Mouse (Mus musculus) midbrain, embryonic 10.5 days (tissue): ENCODE measurements around the gene Hoxb9. TPM values are rescaled to one million over a fixed set of nuclear protein-coding genes. Genes with fewer than 3 reads are reported as not detected.
A peak's percentile ranks its signal among the peaks of the same experiment; 100 is the strongest.

Experiments
- DNase-seq: peaks from one replicate; pipeline ENCODE4 v3.0.0-alpha.2; 2017; ENCODE audit warnings: low spot score
- H3K27ac ChIP-seq: fragments of 300-500 bp; sonication (generic); replicated peaks from 2 replicates; pipeline ENCODE4 v1.5.1; 2016; ENCODE audit warnings: mild to moderate bottlenecking
- H3K27me3 ChIP-seq: fragments of 300-500 bp; sonication (generic); 2 replicates; pipeline ENCODE4 v1.6.1; 2016; ENCODE audit warnings: low read depth, mild to moderate bottlenecking; ENCODE audit not compliant: poor library complexity, severe bottlenecking
- H3K36me3 ChIP-seq: fragments of 300-500 bp; sonication (generic); 2 replicates; pipeline ENCODE4 v1.6.1; 2016; ENCODE audit warnings: mild to moderate bottlenecking, moderate library complexity
- H3K4me1 ChIP-seq: fragments of 300-500 bp; sonication (generic); 2 replicates; pipeline ENCODE4 v1.6.1; 2016
- H3K4me3 ChIP-seq: fragments of 300-500 bp; sonication (generic); 2 replicates; pipeline ENCODE4 v1.5.1; 2016; ENCODE audit warnings: mild to moderate bottlenecking, moderate library complexity
- H3K9me3 ChIP-seq: fragments of 300-500 bp; sonication (generic); replicated peaks from 2 replicates; pipeline ENCODE4 v1.6.1; 2016; ENCODE audit warnings: mild to moderate bottlenecking
- WGBS: fragments of 180-500 bp; shearing (Covaris S2); methylation state at CpG from one replicate; pipeline ENCODE4 v1.1.7; 2016; 5-methylcytosine and 5-hydroxymethylcytosine counted together
- polyA plus RNA-seq: library from polyadenylated mRNA; unstranded; fragments of >200 nt; fragmentation: Nextera tagmentation; extraction: Ambion mirVana; gene quantifications from 2 replicates; pipeline ENCODE4 v1.2.1, GENCODE M21; 2016

The Hoxb9 gene
- polyA plus RNA-seq, 1 experiment from 2014 or later, result not detected

DNA sequence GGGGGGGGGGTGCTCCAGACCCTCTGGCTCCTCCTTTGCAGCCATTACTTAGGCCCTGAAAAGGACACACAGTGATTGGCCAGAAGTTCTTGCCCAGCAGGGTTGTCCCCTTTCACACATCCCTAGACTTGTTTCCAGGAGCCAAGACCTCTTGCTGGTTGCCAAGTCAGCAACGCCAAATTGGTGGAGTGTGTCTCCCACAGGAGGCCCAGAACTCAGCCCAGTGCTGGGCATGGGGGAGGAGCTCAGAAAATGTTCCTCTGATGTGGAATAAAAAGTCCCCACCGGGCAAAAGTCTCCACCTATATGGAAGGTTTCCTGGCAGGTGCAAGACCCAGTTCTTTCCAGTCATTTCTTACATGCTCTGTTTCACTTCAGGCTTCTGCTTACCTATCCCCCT is 12.2 kb upstream of the Hoxb9 start:
- Histone ChIP-seq H3K9me3 (no peaks in the 10 kb centered on the region), H3K36me3 (no peaks in the 10 kb centered on the region), H3K4me3 (no peak overlapping the region), H3K27me3 (peaks cover 100% of the 10 kb centered on the region), H3K27ac (no peak overlapping the region), H3K4me1 (no peaks in the 10 kb centered on the region)
- peak; percentile 20 for DNase-seq
- 6% methylated on average over 2 of the region's 2 CpGs for WGBS

DNA sequence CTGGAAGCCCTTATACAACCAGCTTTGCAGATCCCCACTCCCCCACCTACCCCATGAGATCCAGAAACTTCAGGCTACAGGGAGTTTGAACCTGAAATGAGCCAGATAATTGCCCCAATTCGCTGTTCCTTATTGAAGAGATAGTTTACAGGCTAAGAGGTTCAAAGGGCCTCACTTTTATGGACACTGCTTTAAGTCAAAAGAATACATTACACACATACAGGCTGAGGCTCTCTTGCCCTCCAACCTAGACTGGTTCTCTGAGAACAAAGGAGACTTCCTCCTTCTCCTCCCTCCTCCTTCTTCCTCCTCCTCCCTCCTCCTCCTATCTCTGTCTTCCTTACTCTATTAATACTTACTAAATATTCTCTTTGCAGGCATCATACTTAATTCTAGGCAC is 11.7 kb upstream of the Hoxb9 start:
- Histone ChIP-seq H3K36me3 (no peaks in the 10 kb centered on the region), H3K4me3 (no peak overlapping the region), H3K4me1 (no peaks in the 10 kb centered on the region), H3K27me3 (peaks cover 100% of the 10 kb centered on the region), H3K27ac (no peak overlapping the region), H3K9me3 (no peaks in the 10 kb centered on the region)
- no peak for DNase-seq
- 6% methylated on average over 1 of the region's 1 CpGs for WGBS

DNA sequence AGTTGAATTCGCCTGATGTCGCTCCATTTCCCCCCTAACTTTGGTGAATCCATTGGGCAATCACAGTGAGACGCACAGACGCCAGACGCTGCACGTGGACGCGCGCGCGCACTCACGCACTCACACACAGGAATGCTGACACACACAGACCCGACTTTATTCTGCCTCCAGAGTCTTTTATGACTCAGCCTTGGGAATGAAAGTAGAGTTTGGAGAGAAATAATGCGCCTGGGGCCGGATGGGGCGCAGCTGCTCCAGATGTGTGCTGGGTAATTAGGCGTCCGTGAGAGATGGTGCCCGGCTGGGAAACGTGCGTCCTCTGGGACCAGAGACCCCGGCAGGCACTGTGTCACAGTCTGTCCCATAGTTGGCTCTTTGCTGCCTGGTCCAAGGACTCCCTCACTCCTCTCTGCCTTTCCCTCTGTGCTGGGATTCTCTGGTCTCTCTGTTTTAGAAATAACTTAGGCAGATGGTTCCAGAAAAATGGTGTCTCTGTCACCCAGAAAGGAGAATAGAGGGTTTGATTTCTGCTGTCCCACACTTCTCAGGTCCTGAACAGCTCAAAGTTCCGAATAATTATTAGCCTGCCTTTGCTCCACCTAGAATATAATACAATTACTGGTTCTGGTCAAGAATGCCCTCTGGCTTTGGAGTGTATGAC is 10.8 kb upstream of the Hoxb9 start:
- 2% methylated on average over 23 of the region's 23 CpGs for WGBS

DNA sequence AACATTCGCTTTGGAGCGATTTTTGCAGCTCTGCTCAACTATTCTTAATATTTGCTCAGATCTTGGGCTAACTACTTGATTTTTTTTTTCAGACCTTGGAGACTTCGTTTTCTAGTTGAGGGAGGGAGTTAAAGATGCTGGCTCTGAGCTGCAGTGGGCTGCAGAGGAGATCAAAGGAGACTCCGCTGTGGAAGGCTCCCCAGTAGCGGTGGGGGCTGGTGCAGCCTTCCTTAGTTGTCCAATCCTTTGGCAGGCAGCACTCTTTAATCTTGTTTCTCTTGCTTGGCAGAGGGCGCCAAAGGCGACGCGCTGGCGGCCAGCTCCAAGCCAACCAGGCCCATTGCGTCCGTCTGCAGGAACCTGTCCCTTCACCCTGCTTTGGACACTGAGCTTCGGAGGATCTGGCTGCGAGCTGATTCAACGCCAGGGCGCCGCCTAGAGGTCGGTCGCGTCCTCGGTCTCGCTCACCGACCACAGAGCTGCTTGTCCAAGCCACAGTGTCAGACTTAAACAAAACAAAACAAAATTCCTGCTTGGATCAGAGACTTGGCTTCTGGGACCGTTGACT is 9.8 kb upstream of the Hoxb9 start:
- Histone ChIP-seq H3K9me3 (no peaks in the 10 kb centered on the region), H3K4me3 (no peak overlapping the region), H3K27me3 (peaks cover 100% of the 10 kb centered on the region), H3K36me3 (no peaks in the 10 kb centered on the region), H3K27ac (no peak overlapping the region), H3K4me1 (no peaks in the 10 kb centered on the region)
- under 1% methylated on average over 24 of the region's 24 CpGs for WGBS
- peak; percentile 86 for DNase-seq

More for the DNA sequence above, 10.8 kb upstream of the Hoxb9 start:
- DNase-seq, result peak; percentile 29
- no peaks in the 10 kb centered on the region for H3K4me1 ChIP-seq
- no peaks in the 10 kb centered on the region for H3K36me3 ChIP-seq
- no peaks in the 10 kb centered on the region for H3K9me3 ChIP-seq
- peaks cover 100% of the 10 kb centered on the region for H3K27me3 ChIP-seq
- H3K27ac ChIP-seq, result no peak overlapping the region
- no peak overlapping the region for H3K4me3 ChIP-seq

DNA sequence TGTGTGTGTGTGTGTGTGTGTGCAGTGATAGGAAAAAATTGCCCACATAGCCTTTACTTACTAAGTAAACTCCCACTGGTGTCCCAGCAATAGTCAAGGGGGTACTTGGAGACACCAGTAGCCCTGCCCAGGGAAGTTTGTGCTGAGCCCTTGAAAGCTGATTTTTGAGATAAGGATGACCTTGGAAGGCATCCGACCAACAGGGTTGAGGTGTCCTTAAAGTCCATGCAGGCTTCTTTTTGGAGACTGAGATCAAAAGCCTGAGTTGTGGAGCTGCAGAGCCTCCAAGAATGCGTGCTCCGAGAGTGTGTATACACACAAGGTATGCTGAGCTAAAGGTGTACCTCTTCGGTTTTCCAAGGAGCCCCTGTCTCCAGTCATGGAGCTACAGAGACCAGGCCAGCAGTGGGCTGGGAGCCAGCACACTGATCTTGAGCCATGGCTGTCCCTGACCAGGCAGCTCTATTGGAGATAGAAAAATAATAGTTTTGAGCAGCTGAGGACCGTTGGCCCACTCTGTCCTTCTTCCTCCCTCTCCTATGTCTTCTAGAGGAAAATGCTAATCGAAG is 8.9 kb upstream of the Hoxb9 start:
- peak; percentile 22 for DNase-seq
- Histone ChIP-seq H3K36me3 (no peaks in the 10 kb centered on the region), H3K27me3 (peaks cover 100% of the 10 kb centered on the region), H3K27ac (no peak overlapping the region), H3K9me3 (no peaks in the 10 kb centered on the region), H3K4me1 (no peaks in the 10 kb centered on the region), H3K4me3 (no peak overlapping the region)
- 10% methylated on average over 6 of the region's 6 CpGs for WGBS

DNA sequence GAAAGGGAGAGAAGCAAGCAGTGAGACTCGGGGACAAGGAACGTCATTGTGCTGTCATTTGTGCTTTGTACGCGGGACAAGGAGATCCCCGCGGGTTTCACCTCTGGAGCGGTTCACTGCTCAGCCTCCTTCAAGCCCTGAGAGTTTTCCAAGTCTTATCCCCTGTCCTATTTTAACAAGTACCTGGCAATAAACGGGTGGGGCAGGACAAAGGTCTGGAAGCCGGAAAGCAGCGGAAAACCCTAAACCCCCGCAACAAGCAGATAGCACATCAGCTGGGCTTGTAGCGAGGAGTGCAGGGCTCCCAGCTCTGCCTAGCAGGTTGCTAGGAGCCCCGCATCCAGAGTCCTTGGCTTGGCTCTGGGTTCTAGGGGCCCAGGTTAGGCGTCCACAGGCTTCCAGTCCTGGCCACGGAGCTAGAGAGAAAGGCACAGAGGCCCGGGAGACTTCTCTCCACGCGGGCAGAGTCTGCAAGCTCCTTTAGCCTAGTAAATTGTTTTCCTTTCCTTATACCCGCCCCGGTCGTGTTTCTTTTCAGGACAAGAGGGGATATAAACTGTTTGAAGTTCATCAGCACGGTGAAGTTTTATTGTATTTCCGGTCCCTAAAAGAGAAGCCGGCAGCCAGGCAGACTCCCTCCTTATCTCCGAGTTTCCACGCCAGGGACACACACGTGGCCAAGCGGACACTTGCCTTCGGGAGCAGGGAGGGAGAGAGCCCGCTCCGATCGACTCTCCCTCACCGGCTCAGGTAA is 7.4 kb upstream of the Hoxb9 start:
- DNase-seq, result no peak
- H3K9me3 ChIP-seq, result no peaks in the 10 kb centered on the region
- no peak overlapping the region for H3K4me3 ChIP-seq
- WGBS, result under 1% methylated on average over 33 of the region's 33 CpGs
- no peak overlapping the region for H3K27ac ChIP-seq
- H3K27me3 ChIP-seq, result peaks cover 100% of the 10 kb centered on the region
- H3K4me1 ChIP-seq, result no peaks in the 10 kb centered on the region
- H3K36me3 ChIP-seq, result no peaks in the 10 kb centered on the region

DNA sequence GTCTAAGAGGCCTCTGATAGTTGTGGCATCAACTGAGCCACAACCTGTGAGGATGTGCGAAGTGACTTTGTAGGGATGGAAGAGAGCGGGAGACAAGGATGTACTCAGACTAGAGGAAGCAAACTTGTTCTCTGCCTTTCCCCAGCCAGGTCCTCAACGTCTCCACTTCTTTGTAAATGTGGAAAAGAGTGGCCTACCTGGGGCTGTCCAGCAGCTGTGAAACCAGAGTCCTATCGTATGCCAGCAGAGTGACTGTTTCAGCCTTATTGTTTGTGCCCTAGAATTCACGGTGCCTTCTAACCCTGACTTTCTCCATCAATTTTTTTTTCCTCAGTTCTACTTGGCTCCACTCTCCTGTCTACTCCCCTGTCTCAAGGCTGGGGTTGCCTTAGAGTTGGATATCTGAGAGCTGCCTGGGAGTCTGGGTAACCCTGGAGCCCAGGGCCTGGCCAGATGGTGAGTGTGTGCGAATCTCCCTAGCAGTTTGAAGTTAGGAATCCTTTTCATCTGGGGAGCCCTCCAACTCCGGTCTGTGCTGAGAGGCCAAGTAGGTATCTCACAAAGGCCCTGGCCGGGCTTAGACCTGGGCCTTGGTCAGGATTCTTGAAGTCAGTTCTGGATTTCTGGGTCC is 6.8 kb upstream of the Hoxb9 start:
- H3K9me3 ChIP-seq, result no peaks in the 10 kb centered on the region
- H3K27me3 ChIP-seq, result peaks cover 100% of the 10 kb centered on the region
- under 1% methylated on average over 8 of the region's 8 CpGs for WGBS
- no peak overlapping the region for H3K27ac ChIP-seq
- no peak overlapping the region for H3K4me3 ChIP-seq
- H3K4me1 ChIP-seq, result no peaks in the 10 kb centered on the region
- peak; percentile 53 for DNase-seq
- H3K36me3 ChIP-seq, result no peaks in the 10 kb centered on the region

DNA sequence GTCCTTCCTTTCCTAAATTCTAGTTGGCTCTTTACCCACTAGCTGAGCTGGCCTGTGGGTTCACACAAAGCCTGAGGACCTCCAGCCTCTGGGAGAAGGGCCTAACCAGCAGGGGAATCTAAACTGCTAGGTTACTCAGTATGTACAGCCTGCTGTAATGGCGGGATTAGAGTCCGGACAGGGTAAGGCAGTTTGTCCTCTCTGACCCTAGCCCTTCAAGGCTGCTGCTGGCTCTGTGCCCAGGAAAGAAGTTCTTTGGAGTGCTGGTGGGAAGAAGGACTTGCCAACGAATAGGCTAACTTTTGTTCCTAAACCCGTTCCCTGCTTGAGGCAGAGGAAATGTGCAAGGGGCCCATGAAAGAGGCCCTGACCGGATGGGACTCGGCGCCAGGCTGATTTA is 5.3 kb upstream of the Hoxb9 start:
- Histone ChIP-seq H3K27ac (no peak overlapping the region), H3K9me3 (no peaks in the 10 kb centered on the region), H3K36me3 (no peaks in the 10 kb centered on the region), H3K27me3 (peaks cover 100% of the 10 kb centered on the region), H3K4me3 (no peak overlapping the region), H3K4me1 (peaks cover 2% of the 10 kb centered on the region; the same call in 1 of the 2 replicates)
- peak; percentile 39 for DNase-seq
- WGBS, result 2% methylated on average over 7 of the region's 7 CpGs

DNA sequence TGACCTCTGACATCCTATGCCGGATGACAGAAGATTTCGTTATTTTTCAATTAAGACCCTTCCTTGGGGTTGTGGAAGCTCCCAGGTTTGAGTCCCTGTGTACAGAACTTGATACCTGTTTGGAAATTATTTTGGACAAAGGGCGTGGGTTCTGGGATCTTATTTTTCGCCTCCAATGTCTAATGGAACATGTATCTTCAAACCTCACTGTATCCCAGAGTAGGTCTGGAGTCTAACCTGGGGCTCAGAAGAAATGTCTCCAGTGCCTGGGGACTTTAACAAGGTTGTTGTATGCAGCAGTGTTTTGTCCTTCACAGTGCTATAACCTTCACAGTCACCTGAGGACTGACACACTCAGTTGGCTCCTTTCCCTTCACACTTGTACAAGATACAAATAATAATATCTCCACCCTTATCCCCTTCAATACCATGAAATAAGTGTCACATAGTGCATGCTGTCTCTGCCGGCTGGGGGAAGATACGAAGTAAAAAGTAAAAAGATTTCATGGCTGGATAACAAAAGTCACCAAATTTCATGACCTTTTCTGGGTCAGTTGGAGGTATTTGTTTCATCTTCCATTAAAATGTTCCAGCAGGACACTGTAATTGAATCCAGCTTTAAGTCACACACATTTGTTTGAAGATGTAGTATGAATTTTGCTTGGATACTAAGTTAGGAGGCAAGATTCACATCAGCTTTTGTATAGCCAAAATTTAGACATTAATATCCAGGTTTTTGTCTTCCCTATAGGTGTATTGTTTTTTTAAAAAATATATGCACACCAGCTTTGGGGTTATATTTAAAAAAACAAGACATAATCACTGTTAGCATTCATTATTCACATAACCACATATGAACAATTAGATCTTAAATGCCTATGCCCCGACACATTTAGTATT is 4.0 kb upstream of the Hoxb9 start:
- Histone ChIP-seq H3K4me1 (peaks cover 15% of the 10 kb centered on the region), H3K9me3 (no peaks in the 10 kb centered on the region), H3K36me3 (no peaks in the 10 kb centered on the region), H3K27me3 (peaks cover 100% of the 10 kb centered on the region), H3K27ac (no peak overlapping the region), H3K4me3 (no peak overlapping the region)
- peak; percentile 40 for DNase-seq
- 9% methylated on average over 7 of the region's 7 CpGs for WGBS

DNA sequence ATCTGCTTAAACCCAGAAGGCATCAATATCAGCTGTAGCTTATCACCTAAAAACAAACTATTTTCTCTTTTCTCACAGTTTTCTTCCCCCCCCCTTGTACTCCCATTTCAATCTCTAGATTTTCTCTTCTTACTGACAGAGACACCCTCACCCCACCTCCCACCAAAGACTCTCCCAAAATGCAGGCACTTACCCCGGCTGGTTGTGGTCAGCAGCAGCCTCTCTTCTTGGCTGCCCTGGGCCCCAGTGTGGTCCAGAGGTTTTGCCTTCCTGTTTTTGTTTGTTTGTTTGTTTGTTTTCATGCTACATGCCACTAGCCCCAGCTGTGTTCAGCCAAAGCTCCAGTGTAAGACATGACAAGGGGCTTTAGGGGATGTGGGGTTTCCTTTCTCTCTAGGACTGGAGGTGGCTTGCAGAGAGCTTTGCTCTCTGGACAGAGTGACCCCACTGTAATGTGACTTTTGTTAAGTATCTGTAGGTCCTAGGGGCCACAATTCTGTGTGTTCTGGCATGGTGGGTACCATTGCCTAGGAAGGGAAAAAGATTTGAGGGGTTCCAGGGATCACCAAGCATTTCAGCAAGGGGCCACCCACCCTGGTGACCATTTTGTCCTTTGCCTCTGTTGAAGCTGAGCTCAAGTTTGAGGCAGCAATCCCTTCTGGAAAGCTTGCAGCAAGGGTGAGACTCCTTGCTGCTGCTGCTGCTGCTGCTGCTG is 3.1 kb upstream of the Hoxb9 start:
- Histone ChIP-seq H3K4me1 (peaks cover 18% of the 10 kb centered on the region), H3K27ac (no peak overlapping the region), H3K27me3 (peaks cover 100% of the 10 kb centered on the region), H3K36me3 (no peaks in the 10 kb centered on the region), H3K9me3 (no peaks in the 10 kb centered on the region), H3K4me3 (no peak overlapping the region)
- DNase-seq, result peak; percentile 34
- 3% methylated on average over 1 of the region's 1 CpGs for WGBS

DNA sequence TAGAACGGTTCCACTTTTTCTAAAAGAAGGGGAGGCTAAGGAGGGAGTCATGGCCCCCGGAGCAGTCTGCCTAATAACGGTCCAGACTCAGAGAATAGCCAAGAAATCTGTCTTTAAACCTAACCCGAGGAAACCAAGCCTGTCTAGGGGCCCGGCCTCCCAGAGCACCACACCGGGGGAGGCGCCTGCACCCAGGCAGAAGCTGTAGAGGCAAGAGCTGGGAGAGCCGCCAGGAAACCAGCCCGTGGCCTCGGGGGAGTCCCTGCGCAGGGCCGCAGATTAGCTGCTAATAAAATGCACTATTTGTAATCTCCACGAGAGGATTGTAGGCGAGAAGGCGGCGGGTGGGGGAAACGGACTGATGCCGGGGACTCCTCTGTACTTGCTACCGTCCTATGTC is 1.4 kb upstream of the Hoxb9 start:
- DNase-seq, result no peak
- under 1% methylated on average over 19 of the region's 19 CpGs for WGBS
- Histone ChIP-seq H3K36me3 (no peaks in the 10 kb centered on the region), H3K4me1 (peaks cover 18% of the 10 kb centered on the region), H3K9me3 (no peaks in the 10 kb centered on the region), H3K27me3 (peaks cover 100% of the 10 kb centered on the region), H3K27ac (no peak overlapping the region), H3K4me3 (no peak overlapping the region)
